Mouse (Mus musculus) myocyte (in vitro differentiated cells): ENCODE data around the gene 1810037I17Rik.

Source experiments
- CEBPB ChIP-seq: IDR thresholded peaks from 2 replicates; pipeline ENCODE4 v1.6.1; 2011; ENCODE audit warnings: mild to moderate bottlenecking, moderate library complexity; ENCODE audit not compliant: poor library complexity, insufficient read depth, severe bottlenecking
- E2F4 ChIP-seq: IDR thresholded peaks from one replicate; pipeline ENCODE4 v1.6.1; 2011; ENCODE audit warnings: mild to moderate bottlenecking, control low read depth, moderate library complexity; ENCODE audit not compliant: insufficient read depth
- MAX ChIP-seq: IDR thresholded peaks from one replicate; pipeline ENCODE4 v1.6.1; 2011; ENCODE audit warnings: low read depth, mild to moderate bottlenecking, control low read depth
- MYOD1 ChIP-seq, 3 experiments: IDR thresholded peaks; one replicate each; pipeline ENCODE4 v1.6.1; 2011; ENCODE audit warnings: control low read depth in 2 of 3, low read depth in 2 of 3, mild to moderate bottlenecking in 2 of 3, moderate library complexity in 1 of 3; ENCODE audit not compliant: insufficient read length in 2 of 3, control insufficient read depth in 1 of 3
- MYOG ChIP-seq, 3 experiments: IDR thresholded peaks; one replicate each; pipeline ENCODE4 v1.6.1; 2011; ENCODE audit warnings: control low read depth in 2 of 3, low read depth in 2 of 3, mild to moderate bottlenecking in 2 of 3; ENCODE audit not compliant: insufficient read length in 2 of 3, control insufficient read depth in 1 of 3, insufficient read depth in 1 of 3
- POLR2A ChIP-seq: IDR thresholded peaks from one replicate; pipeline ENCODE4 v1.6.1; 2011; ENCODE audit warnings: low read depth, mild to moderate bottlenecking, control low read depth, moderate library complexity; ENCODE audit not compliant: insufficient read length
- POLR2AphosphoS2 ChIP-seq: IDR thresholded peaks from one replicate; pipeline ENCODE4 v1.6.1; 2011; ENCODE audit warnings: low read depth, control low read depth; ENCODE audit not compliant: insufficient read length
- REST ChIP-seq: IDR thresholded peaks from one replicate; pipeline ENCODE4 v1.6.1; 2011; ENCODE audit warnings: mild to moderate bottlenecking, control low read depth, moderate library complexity; ENCODE audit not compliant: insufficient read depth, insufficient read length
- SRF ChIP-seq: IDR thresholded peaks from one replicate; pipeline ENCODE4 v1.6.1; 2011; ENCODE audit warnings: low read depth; ENCODE audit not compliant: control insufficient read depth, insufficient read length
- TCF12 ChIP-seq: IDR thresholded peaks from one replicate; pipeline ENCODE4 v1.6.1; 2011; ENCODE audit warnings: mild to moderate bottlenecking, control low read depth; ENCODE audit not compliant: poor library complexity, insufficient read depth, severe bottlenecking
- TCF3 ChIP-seq: IDR thresholded peaks from one replicate; pipeline ENCODE4 v1.6.1; 2011; ENCODE audit warnings: low read depth, control low read depth; ENCODE audit not compliant: insufficient read length
- USF1 ChIP-seq: IDR thresholded peaks from one replicate; pipeline ENCODE4 v1.6.1; 2011; ENCODE audit warnings: low read depth, mild to moderate bottlenecking, control low read depth, moderate library complexity

DNA sequence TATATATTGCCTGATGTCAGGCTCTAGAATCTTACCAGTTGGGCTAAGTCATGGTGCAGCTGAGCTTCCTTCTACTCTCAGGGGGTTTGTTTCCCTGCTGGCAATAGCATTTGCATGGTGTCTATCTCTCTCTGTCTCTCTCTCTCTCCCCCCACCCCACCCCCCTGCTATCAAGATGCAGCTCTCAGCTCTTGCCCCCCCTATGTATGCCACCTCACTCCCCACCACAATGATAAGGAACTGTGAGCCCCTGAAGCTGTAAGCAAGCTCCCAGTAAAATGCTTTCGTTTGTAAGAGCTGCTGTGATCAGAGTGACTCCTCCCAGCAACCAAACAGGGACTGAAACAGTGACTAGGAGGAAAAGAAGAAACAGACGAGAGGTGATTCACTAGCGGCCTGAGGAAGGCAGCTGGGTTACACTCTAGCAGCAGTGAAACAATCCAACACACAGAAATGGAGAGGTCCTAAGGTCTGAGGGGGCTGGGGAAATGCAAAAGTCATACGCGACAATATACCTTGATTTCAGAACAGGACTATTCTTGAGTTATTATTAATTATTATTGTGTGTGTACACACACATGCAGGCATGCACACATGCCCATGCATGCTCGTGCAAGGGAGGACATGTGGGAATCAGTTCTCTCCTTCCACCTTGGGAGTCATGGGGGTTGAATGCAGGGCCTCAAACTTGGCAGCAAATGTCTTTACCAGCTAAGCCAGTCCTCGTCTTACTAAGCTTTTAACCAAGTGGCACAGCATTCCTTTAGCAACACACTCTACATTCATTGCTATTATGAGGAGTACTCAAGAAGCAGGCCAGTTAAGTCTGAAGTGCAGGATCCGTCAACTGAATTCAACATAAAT, 3.2 kb upstream of the 1810037I17Rik start:
- no peak for TF ChIP-seq MAX
- no peak for TF ChIP-seq POLR2A
- no peak for TF ChIP-seq TCF3
- no peak for TF ChIP-seq POLR2AphosphoS2
- TF ChIP-seq CEBPB = no peak
- no peak for TF ChIP-seq MYOG (IDR thresholded peaks at IDR 0.05; ENCODE audit: control insufficient read depth in 1 of 3, insufficient read depth in 1 of 3, insufficient read length in 2 of 3, low read depth in 2 of 3)
- no peak for TF ChIP-seq E2F4
- no peak for TF ChIP-seq TCF12
- no peak for TF ChIP-seq USF1
- TF ChIP-seq MYOD1 (IDR thresholded peaks at IDR 0.05; ENCODE audit: control insufficient read depth in 1 of 3, insufficient read length in 2 of 3, low read depth in 2 of 3) = no peak
- no peak for TF ChIP-seq REST
- no peak for TF ChIP-seq SRF
